Mouse (Mus musculus): Measurements from ENCODE around the gene Ciart.
"Not testable (repeated sequence)": the region's sequence is repeated elsewhere in the genome, so short reads cannot be mapped to it uniquely, and the experiment has no call there.

Gene Ciart

GRCm38 (mm10) chr3:95901616-95902372 lies 19.7 kb upstream of the Ciart start:
- DNase-seq (ENCODE audit: low read depth): no peak

GRCm38 (mm10) chr3:95899800-95900524 lies 17.9 kb upstream of the Ciart start:
- no peak for DNase-seq (ENCODE audit: low read depth)

GRCm38 (mm10) chr3:95895501-95895900 lies 13.4 kb upstream of the Ciart start:
- not testable (repeated sequence) for DNase-seq (ENCODE audit: low read depth)

GRCm38 (mm10) chr3:95894317-95895160 lies 12.5 kb upstream of the Ciart start:
- DNase-seq (ENCODE audit: low read depth): no peak

GRCm38 (mm10) chr3:95893606-95894316 lies 11.7 kb upstream of the Ciart start, which contains the start of gene Aph1a:
Gene Aph1a (plus strand): TSS chr3:95893969.
- peak; percentile 95 for DNase-seq (ENCODE audit: low read depth)

- DNase-seq (ENCODE audit: low read depth): no peak
Observed at GRCm38 (mm10) chr3:95893126-95893525, 11.1 kb upstream of the Ciart start.

- DNase-seq (ENCODE audit: low read depth): no peak
Observed at GRCm38 (mm10) chr3:95892066-95893052, 10.3 kb upstream of the Ciart start.

- DNase-seq (ENCODE audit: low read depth): no peak
Observed at GRCm38 (mm10) chr3:95891211-95892065, 9.4 kb upstream of the Ciart start, which contains the start of gene BC028528. Gene BC028528 (minus strand): TSS chr3:95892005.

GRCm38 (mm10) chr3:95889664-95890063 lies 7.6 kb upstream of the Ciart start:
- DNase-seq (ENCODE audit: low read depth): no peak

- DNase-seq (ENCODE audit: low read depth): no peak
Observed at GRCm38 (mm10) chr3:95887596-95887995, 5.5 kb upstream of the Ciart start.

- DNase-seq (ENCODE audit: low read depth): no peak
Observed at GRCm38 (mm10) chr3:95884400-95884799, 2.3 kb upstream of the Ciart start.

- no peak for DNase-seq (ENCODE audit: low read depth)
Observed at GRCm38 (mm10) chr3:95882816-95883425, 870 bp upstream of the Ciart start.

- no peak for DNase-seq (ENCODE audit: low read depth)
Observed at GRCm38 (mm10) chr3:95879063-95879462, 3.0 kb downstream of the Ciart start.

GRCm38 (mm10) chr3:95872048-95872447 lies 10.0 kb downstream of the Ciart start:
- DNase-seq (ENCODE audit: low read depth): no peak

GRCm38 (mm10) chr3:95871392-95871867 lies 10.6 kb downstream of the Ciart start, which contains the start of gene Mrps21:
Gene Mrps21 (minus strand): TSS chr3:95871519.
- DNase-seq (ENCODE audit: low read depth): peak; percentile 82

- DNase-seq (ENCODE audit: low read depth): no peak
Observed at GRCm38 (mm10) chr3:95870976-95871375, 11.1 kb downstream of the Ciart start.

- DNase-seq (ENCODE audit: low read depth): no peak
Observed at GRCm38 (mm10) chr3:95867408-95867807, 14.6 kb downstream of the Ciart start.

- no peak for DNase-seq (ENCODE audit: low read depth)
Observed at GRCm38 (mm10) chr3:95866071-95866470, 16.0 kb downstream of the Ciart start.

GRCm38 (mm10) chr3:95865571-95865970 lies 16.5 kb downstream of the Ciart start:
- no peak for DNase-seq (ENCODE audit: low read depth)
